Mouse (Mus musculus): ENCODE data around the gene Taf7l. TPM values are rescaled to one million over a fixed set of nuclear protein-coding genes. Genes with fewer than 3 reads are reported as not detected.

Taf7l gene
- total RNA-seq (2014; fragmentation: Nextera tagmentation) = not detected in 2 replicates
- not detected in 2 replicates for total RNA-seq (2017)

GRCm38 (mm10) chrX:134476290-134476689 is at the start of gene Taf7l:
Gene Taf7l (minus strand): TSS chrX:134476490.
- no peak for ATAC-seq (replicated peaks; ENCODE audit: poor library complexity, severe bottlenecking)

GRCm38 (mm10) chrX:134525260-134525659 is 49.0 kb upstream of the Taf7l start:
- no peak for ATAC-seq (replicated peaks; ENCODE audit: poor library complexity, severe bottlenecking)

GRCm38 (mm10) chrX:134523772-134524171 is 47.5 kb upstream of the Taf7l start:
- no peak for ATAC-seq (replicated peaks; ENCODE audit: poor library complexity, severe bottlenecking)

DNA sequence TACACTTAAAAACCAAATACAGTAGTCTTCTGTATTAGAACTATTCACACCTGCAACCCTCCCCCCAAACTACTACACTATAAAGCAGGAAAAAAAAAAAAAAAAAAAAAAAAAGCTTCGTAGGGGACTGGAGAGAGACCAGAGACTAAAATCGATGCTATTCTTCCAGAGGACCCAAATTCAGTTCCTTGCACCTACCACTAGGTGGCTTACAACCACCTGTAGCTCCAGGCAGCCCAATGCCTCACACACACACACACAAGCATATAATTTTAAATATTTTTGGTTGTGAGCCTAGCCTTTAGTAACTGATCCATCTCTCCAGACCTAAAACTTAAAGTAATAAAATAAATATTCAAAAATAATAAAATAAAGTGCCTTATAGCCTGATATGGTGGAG is 33.2 kb upstream of the Taf7l start:
- peak; percentile 53; the same call in 1 of the 2 replicates for ATAC-seq (replicated peaks; ENCODE audit: poor library complexity, severe bottlenecking)

GRCm38 (mm10) chrX:134507977-134508376 is 31.7 kb upstream of the Taf7l start:
- ATAC-seq (replicated peaks; ENCODE audit: poor library complexity, severe bottlenecking) = no peak

DNA sequence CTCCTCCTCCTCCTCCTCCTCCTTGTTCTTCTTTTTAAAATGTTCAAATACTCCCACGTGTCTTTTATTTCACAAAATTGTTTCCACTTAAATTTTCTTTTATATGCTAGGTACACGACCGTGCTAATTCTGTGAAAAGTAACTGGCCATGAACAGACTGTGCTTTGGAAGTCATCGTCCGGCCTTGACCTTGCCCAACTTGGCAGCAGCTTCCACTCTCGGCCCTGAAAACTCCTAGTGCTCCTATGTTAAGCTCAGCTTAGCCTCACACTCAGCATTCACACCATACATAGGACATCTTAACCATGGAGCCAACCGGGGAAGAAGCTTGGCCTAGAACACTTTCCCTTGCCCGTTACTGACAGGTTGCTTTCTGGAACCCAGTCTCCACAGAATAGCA is 24.4 kb upstream of the Taf7l start:
- no peak for ATAC-seq (replicated peaks; ENCODE audit: poor library complexity, severe bottlenecking)

GRCm38 (mm10) chrX:134481720-134482119 is 5.4 kb upstream of the Taf7l start:
- no peak for ATAC-seq (replicated peaks; ENCODE audit: poor library complexity, severe bottlenecking)

DNA sequence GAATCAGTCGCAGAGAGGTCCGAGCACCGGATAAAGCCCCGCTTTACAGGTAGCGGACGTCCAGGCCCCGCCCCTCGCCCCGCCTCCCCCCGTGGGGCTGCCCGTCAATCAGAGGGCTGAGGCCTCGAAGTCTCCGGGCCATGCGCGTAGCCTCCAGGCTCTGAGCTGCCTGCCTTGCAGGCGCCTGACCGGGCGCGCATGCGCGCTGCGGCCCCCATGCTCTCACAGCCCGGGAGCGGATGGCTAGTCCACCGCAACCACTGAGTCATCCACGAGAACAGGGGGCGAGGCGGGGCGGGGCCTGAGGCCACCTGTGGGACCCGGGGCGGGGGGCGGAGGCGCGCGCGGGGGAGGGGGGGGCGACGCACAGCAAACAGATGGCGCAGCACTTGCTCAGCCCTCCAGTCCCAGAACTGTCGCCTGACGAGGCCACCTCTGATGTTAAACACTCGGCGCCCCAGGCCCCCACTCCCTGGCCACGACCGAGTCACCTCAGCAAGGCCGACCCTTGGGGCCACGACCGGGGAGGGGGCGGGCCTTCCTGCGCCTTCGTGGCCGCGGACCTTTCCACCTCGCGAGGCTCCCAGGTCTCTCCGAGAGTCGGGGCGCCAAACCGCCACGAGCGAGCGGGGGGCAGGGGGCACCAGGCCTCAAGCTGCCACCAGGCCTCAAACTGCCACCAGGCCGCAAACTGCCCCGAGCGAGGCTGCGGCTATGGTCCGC is 1.1 kb downstream of the Taf7l start:
- no peak for ATAC-seq (replicated peaks; ENCODE audit: poor library complexity, severe bottlenecking)

GRCm38 (mm10) chrX:134427307-134427706 is 49.0 kb downstream of the Taf7l start:
- no peak for ATAC-seq (replicated peaks; ENCODE audit: poor library complexity, severe bottlenecking)

DNA sequence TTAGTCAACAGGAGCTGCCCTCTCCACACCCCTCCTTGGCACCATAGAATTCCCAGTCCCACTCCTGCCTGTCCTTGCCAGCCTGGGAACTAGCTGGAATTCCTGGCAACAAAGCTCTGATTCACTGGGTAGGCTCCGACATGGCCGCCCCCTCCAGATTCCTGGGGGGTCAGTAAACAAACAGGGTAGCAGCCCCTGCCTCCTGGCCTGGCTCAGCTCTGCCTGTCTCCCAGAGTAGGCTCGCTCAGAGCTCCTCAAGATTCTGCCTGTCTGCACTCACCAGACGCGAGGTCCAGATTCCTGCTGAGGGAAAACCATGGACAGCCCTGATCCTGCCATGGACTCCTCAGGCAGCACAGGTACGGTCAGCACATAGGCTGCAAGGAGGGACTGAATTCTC is 49.5 kb downstream of the Taf7l start:
- ATAC-seq (replicated peaks; ENCODE audit: poor library complexity, severe bottlenecking) = no peak

DNA sequence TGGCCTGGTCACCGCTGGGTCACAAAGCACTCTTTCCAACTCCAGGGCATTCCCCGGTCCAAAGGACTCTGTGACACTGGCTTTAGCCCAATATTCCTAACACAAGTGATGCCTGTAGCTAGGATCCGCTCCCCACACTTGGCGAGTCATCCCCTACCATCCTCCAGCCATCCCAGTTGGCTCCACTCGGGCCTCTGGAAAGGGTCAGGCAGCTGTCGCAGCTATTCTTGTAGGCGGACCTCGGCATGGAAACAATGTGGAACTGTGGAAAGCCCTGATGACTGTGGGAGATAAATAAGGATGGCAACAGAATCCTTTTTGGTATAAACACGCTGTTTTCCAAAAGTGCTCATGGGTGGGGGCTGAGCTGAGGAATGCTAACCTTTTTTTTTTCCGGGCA is 50.5 kb downstream of the Taf7l start:
- no peak for ATAC-seq (replicated peaks; ENCODE audit: poor library complexity, severe bottlenecking)

DNA sequence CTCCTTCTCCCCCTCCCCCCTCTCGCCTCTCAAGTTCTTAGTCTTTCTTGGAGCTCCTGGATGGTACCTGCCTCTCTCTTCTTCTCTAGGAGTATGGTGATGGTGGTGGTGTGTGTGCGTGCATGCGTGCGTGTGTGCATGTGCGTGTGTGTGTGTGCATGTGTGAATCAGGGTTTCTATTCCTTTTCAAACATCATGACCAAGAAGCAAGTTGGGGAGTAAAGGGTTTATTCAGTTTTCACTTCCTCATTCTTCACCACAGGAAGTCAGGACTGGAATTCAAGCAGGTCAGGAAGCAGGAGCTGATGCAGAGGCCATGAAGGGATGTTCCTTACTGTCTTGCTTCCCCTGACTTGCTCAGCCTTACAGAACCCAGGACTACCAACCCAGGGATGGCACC is 52.0 kb downstream of the Taf7l start:
- ATAC-seq (replicated peaks; ENCODE audit: poor library complexity, severe bottlenecking) = peak; percentile 87

DNA sequence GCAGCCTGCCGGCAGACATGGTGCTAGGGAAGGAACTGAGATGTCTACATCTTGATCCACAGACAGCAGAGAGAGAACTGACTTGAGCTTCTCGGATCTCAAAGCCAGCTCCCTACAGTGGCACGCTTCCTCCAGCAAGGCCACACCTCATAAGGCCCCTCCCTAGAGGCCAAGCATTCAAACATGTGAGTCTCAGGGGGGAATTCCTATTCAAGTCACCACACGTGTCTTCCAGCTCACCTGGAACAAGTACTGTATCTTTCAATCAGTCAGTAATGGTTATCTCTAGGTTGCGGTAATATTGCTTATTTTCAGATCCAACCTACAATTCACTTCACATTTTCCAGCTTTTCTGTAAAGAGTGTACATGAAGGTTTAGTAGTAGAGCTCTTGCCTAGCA is 56.2 kb downstream of the Taf7l start:
- no peak for ATAC-seq (replicated peaks; ENCODE audit: poor library complexity, severe bottlenecking)

- ATAC-seq (replicated peaks; ENCODE audit: poor library complexity, severe bottlenecking) = no peak
Observed at GRCm38 (mm10) chrX:134412096-134412495, 64.2 kb downstream of the Taf7l start.

Other genes with a start within 250 kb of the Taf7l start
- gene Trmt2b, start 199.5 kb downstream of the Taf7l start, total RNA-seq (2014; fragmentation: Nextera tagmentation) = 23.1 and 30.0 TPM in 2 replicates
- 34.4 and 34.9 TPM in 2 replicates for gene Trmt2b, start 199.5 kb downstream of the Taf7l start, total RNA-seq (2017)
- gene Tmem35a, start 181.3 kb downstream of the Taf7l start, total RNA-seq (2014; fragmentation: Nextera tagmentation) = not detected in 2 replicates
- gene Tmem35a, start 181.3 kb downstream of the Taf7l start, total RNA-seq (2017) = not detected in 2 replicates
- gene Cenpi, start 168.4 kb downstream of the Taf7l start, total RNA-seq (2014; fragmentation: Nextera tagmentation) = 19.2 and 35.9 TPM in 2 replicates
- 34.8 and 40.2 TPM in 2 replicates for gene Cenpi, start 168.4 kb downstream of the Taf7l start, total RNA-seq (2017)
- gene Drp2, start 71.9 kb downstream of the Taf7l start, total RNA-seq (2014; fragmentation: Nextera tagmentation) = 1.4 TPM in 1 of 2 replicates, not detected in the other
- 0.17 and 0.77 TPM in 2 replicates for gene Drp2, start 71.9 kb downstream of the Taf7l start, total RNA-seq (2017)
- 87.1 and 92.8 TPM in 2 replicates for gene Timm8a1, start 65.4 kb upstream of the Taf7l start, total RNA-seq (2014; fragmentation: Nextera tagmentation)
- gene Timm8a1, start 65.4 kb upstream of the Taf7l start, total RNA-seq (2017) = 166 and 192 TPM in 2 replicates
- gene Btk, start 107.1 kb upstream of the Taf7l start, total RNA-seq (2014; fragmentation: Nextera tagmentation) = 47.3 and 62.5 TPM in 2 replicates
- gene Btk, start 107.1 kb upstream of the Taf7l start, total RNA-seq (2017) = 62.3 and 64.4 TPM in 2 replicates
- gene Rpl36a, start 109.2 kb upstream of the Taf7l start, total RNA-seq (2014; fragmentation: Nextera tagmentation) = 2,214 and 2,262 TPM in 2 replicates
- gene Rpl36a, start 109.2 kb upstream of the Taf7l start, total RNA-seq (2017) = 3,336 and 5,531 TPM in 2 replicates
- gene Gla, start 124.6 kb upstream of the Taf7l start, total RNA-seq (2014; fragmentation: Nextera tagmentation) = 9.2 and 14.5 TPM in 2 replicates
- 19.7 and 24.1 TPM in 2 replicates for gene Gla, start 124.6 kb upstream of the Taf7l start, total RNA-seq (2017)
- gene Hnrnph2, start 124.7 kb upstream of the Taf7l start, total RNA-seq (2014; fragmentation: Nextera tagmentation) = 69.4 and 83.7 TPM in 2 replicates
- gene Hnrnph2, start 124.7 kb upstream of the Taf7l start, total RNA-seq (2017) = 155 and 165 TPM in 2 replicates
- gene Armcx4, start 210.0 kb upstream of the Taf7l start, total RNA-seq (2014; fragmentation: Nextera tagmentation) = 3.8 and 6.1 TPM in 2 replicates
- 5.3 and 5.7 TPM in 2 replicates for gene Armcx4, start 210.0 kb upstream of the Taf7l start, total RNA-seq (2017)
- 5.3 and 10.4 TPM in 2 replicates for gene Armcx1, start 241.5 kb upstream of the Taf7l start, total RNA-seq (2014; fragmentation: Nextera tagmentation)
- 4.8 and 11.5 TPM in 2 replicates for gene Armcx1, start 241.5 kb upstream of the Taf7l start, total RNA-seq (2017)